Mouse (Mus musculus): ENCODE measurements around the gene Khk. TPM values are rescaled to one million over a fixed set of nuclear protein-coding genes. Genes with fewer than 3 reads are reported as not detected.

Khk gene
- total RNA-seq, 2 experiments from 2014 or later: 4.7 to 4.8 TPM

DNA sequence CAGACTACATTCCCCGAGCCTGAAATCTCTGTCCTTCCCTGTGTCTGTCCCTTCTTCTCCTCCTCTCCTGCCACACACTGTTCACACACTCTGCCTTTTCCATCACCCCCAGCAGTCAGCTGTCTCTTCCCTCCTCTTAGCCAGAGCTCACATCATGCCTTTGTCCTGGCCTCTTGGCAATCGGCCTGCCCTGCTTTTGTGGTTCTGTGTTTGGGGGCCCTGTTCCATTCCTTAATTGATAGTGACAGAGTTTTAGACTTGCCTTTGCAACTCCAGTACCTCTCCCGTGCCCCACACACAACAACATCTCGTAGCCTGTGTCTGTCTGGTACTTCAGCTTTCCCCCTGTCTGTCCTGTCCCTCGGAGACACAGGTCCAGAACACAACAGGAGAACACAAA lies 9.1 kb upstream of the Khk start:
- DNase-seq: peak; percentile 43
- intact Hi-C loops (cut with DNase I): no loop called here

DNA sequence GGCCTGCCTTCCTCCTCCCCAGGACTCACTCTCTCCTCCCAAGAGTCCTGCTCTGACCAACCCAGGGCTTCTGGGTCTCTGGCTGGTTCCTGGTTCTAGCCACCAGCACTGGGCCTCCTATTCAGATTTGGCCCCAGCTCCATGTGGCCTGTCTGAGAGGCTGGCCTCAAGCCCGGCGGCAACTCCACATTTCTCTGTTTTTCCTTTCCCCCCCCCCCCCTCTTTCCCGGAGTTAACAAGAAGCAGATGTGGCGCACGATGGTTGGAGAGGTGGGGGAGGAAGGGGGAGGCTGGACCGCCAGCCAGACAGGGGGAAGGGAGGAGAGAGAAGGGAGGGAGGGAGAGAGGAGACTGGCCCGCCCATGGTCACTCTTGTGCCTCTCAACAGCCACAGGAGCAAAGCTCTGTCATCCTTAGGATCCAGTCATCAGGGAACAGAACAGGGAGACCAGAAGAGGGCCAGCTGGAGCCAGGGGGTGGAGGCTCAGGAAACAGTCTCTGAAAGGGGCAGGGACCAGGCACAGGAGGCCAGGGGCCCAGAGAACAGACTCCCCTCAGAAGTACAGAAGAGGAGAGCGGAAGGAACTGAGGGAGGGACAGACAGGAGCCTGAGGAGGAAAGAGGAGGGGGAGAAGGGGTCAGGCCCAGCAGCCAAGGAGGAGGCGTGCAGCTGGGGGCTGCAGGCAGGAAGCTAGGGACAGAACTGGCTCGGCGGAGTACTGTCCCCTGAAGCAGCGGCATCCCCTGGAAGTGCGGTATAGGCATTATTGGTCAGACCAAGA lies 8.0 kb upstream of the Khk start, which contains the start of gene Emilin1:
Gene Emilin1 (plus strand): TSS at position 343 of the 782 bp plus-strand sequence.
- peak; percentile 53 for DNase-seq
- intact Hi-C loops (cut with DNase I): no loop called here

GRCm38 (mm10) chr5:30914101-30914635 lies 7.1 kb upstream of the Khk start:
- no peak for DNase-seq
- intact Hi-C loops (cut with DNase I): no loop called here

- intact Hi-C loops (cut with DNase I): no loop called here
- no peak for DNase-seq
These were observed 6.4 kb upstream of the Khk start for GRCm38 (mm10) chr5:30914849-30915248.

GRCm38 (mm10) chr5:30915456-30915855 lies 5.8 kb upstream of the Khk start:
- no peak for DNase-seq
- intact Hi-C loops (cut with DNase I): no loop called here

- peak; percentile 89 for DNase-seq
- intact Hi-C loops (cut with DNase I): no loop called here
These were observed 5.2 kb upstream of the Khk start for GRCm38 (mm10) chr5:30915974-30916433.

DNA sequence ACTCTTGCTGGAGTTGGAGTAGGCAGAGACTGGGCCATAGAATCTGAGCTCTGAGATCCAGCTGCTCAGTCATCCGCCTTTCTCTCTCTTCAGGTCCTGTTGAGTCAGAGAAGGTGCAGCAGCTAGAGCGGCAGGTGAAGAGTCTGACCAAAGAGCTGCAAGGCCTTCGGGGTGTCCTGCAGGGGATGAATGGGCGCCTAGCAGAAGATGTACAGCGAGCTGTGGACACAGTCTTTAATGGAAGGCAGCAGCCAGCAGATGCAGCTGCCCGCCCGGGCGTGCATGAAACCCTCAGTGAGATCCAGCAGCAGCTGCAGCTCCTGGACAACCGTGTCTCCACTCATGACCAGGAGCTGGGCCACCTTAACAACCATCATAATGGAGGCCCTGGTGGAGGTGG lies 4.4 kb upstream of the Khk start:
- intact Hi-C loops (cut with DNase I): no loop called here
- no peak for DNase-seq

- DNase-seq: no peak
- intact Hi-C loops (cut with DNase I): no loop called here
These were observed 3.9 kb upstream of the Khk start for GRCm38 (mm10) chr5:30917348-30917747.

DNA sequence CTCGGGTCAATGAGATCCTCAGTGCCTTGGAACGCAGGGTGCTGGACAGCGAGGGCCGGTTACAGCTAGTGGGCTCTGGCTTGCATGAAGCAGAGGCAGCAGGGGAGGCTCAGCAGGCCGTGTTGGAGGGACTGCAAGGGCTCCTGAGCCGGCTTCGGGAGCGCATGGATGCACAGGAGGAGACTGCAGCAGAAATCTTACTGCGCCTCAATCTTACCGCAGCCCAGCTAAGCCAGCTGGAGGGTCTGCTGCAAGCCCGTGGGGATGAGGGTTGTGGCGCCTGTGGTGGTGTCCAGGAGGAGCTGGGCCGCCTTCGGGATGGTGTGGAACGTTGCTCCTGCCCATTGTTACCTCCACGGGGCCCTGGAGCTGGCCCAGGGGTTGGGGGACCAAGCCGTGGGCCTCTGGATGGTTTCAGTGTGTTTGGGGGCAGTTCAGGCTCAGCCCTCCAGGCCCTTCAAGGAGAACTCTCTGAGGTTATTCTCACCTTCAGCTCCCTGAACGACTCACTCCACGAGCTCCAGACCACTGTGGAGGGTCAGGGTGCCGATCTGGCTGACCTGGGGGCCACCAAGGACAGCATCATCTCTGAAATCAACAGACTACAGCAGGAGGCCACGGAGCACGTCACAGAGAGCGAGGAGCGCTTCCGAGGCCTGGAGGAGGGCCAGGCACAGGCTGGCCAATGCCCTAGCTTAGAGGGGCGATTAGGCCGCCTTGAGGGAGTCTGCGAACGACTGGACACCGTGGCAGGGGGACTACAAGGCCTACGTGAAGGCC lies 3.1 kb upstream of the Khk start:
- intact Hi-C loops (cut with DNase I): no loop called here
- DNase-seq: no peak

DNA sequence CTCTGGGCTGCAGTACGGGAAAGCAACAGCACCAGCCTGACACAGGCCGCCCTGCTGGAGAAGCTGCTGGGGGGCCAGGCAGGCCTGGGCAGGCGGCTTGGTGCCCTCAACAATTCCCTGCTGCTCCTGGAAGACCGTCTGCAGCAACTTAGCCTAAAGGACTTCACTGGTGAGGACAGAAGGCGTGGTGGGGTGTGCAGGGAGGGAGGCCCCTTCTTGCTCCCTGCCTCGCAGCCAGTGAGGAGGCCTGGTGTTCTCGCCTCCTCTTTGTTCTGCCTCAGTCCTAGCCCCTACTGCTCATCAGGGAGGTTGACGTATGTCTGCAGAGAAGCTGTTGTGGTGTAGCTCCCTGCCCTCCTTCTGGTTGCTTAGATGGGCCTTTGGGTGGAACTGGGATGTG lies 2.5 kb upstream of the Khk start:
- intact Hi-C loops (cut with DNase I): no loop called here
- no peak for DNase-seq

GRCm38 (mm10) chr5:30919831-30920614 lies 1.2 kb upstream of the Khk start:
- DNase-seq: no peak
- intact Hi-C loops (cut with DNase I): no loop called here

DNA sequence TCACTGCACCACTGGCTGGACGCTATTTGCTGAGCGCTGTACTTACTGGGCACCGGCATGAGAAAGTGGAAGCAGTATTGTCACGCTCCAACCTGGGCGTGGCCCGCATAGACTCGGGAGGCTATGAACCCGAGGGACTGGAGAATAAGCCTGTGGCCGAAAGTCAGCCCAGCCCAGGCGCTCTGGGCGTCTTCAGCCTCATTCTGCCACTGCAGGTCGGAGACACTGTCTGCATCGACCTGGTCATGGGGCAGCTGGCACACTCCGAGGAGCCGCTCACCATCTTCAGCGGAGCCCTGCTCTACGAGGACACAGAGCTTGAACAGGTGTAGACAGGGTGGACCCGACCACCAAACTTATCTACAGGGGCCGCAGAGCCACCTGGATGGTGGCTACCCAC lies 610 bp upstream of the Khk start:
- DNase-seq: no peak
- intact Hi-C loops (cut with DNase I): no loop called here

- intact Hi-C loops (cut with DNase I): no loop called here
- no peak for DNase-seq
These were observed 1.4 kb downstream of the Khk start for GRCm38 (mm10) chr5:30922581-30923041.

DNA sequence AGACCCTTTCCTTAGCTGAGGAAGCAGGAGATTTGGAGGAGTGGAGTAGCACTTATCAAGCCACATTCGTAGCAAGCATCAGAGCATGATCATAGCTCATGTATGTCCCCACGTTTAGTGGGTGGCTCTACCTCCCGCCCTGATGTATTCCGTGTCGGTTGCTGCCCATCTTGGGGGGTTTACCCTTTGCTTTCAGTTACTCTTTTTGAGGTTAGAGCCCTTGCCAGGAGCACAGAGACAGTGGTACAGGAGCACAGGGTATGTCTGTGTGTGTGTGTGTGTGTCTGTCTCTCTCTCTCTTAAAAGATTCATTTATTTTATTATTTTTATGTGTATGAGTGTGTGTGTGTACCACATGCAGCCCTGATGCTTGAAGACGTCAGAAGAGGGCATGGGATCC lies 1.9 kb downstream of the Khk start:
- DNase-seq: no peak
- intact Hi-C loops (cut with DNase I): no loop called here

DNA sequence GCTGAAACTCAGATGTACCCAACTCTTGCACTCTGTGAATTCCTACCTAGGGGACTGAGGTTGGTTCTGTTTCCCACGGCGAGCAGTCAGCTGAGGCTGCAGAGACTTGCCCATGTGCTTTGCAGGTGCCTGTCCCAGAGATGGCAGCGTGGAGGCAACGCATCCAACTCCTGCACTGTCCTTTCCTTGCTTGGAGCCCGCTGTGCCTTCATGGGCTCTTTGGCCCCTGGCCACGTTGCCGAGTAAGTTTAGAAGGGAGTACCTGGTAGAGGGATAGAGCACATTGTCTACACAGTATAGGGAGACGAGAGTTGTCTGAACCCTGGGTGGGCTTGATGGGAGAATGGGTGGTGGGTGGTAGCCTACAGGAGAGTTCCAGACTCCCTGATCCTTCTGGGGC lies 3.4 kb downstream of the Khk start:
- no peak for DNase-seq
- intact Hi-C loops (cut with DNase I): no loop called here

- DNase-seq: no peak
- intact Hi-C loops (cut with DNase I): no loop called here
These were observed 4.0 kb downstream of the Khk start for GRCm38 (mm10) chr5:30925217-30925616.

DNA sequence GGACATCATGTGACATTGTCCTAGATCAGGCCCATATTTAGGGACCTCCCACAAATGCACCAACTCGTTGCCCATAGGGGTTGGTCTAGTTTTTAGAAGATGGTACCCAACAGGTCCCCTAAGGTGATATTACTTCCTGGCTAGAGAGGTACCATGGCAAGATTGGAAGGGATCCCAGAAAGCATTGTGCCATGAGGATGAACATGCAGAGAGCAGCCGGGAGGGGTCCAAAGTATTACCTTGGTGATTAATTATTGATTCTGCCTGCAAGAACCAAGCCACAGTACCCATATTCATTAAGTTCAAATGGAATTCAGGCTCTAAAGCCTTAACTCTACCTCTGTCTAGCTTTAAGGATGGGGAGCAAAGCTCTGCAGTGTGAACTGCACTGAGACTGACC lies 4.8 kb downstream of the Khk start:
- no peak for DNase-seq
- intact Hi-C loops (cut with DNase I): no loop called here

GRCm38 (mm10) chr5:30927945-30928529 lies 6.8 kb downstream of the Khk start:
- DNase-seq: no peak
- intact Hi-C loops (cut with DNase I): no loop called here

GRCm38 (mm10) chr5:30930121-30930520 lies 8.9 kb downstream of the Khk start:
- intact Hi-C loops (cut with DNase I): loop anchor here (5.0 kb wide), 1 partner anchor 72 kb away; no protein-coding TSS in a partner anchor
- peak; percentile 77 for DNase-seq

DNA sequence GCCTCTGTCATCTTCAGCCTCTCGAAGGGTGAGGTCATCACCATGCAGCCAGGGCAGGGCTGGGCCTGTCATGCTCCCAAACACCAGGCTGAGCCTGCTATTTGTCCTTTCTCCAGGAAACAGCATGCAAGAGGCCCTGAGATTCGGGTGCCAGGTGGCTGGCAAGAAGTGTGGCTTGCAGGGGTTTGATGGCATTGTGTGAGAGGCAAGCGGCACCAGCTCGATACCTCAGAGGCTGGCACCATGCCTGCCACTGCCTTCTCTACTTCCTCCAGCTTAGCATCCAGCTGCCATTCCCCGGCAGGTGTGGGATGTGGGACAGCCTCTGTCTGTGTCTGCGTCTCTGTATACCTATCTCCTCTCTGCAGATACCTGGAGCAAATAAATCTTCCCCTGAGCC lies 9.6 kb downstream of the Khk start:
- DNase-seq: no peak
- intact Hi-C loops (cut with DNase I): loop anchor here (5.0 kb wide), 1 partner anchor 71 kb away; no protein-coding TSS in a partner anchor

Measured in left cerebral cortex, postnatal 4 days (tissue).